Mouse (Mus musculus): ENCODE results near the gene Dok4. TPM values are rescaled to one million over a fixed set of nuclear protein-coding genes. Genes with fewer than 3 reads are reported as not detected.
"Not testable (repeated sequence)": the region's sequence is repeated elsewhere in the genome, so short reads cannot be mapped to it uniquely, and the experiment has no call there.

Dok4 gene
- polyA plus RNA-seq, 1 experiment: 20.2 TPM

DNA sequence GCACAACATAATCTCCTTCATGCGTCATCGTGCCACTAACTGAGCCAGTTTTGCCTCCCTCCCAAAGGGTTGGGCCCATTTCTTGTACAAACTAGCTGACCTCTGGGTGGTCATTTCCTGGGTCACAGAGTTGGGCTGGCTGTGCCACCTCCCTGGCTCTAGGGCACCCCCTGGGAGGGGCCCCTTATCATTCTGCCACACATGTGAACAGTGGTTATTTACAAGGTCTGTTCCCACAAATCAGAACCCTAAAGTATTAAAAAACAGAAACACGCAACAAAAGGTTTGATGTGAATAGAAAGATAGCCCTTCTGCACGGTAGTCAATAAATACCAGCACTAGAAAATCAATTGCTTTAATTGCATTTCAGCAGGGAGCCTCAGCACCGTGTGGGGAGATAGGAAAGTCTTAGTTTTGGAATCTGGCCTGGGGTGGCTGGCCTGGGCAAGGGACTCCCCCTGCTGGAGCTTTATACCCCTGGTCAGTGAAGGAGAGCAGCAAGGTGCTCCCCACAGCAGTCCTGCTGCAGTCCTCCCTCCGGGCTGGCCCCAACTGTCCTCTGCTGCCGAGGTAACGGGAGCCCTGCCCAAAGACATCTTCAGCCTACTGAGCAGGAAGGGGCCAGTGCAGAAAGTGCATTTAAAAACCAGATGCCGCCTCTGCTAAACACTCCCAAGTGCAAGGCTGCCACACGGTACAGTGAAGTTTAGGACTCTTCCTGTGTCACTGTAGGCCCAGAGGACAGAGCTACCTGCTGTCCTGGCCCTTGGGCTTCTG is 12.0 kb downstream of the Dok4 start:
- TF ChIP-seq CTCF (conservative IDR thresholded peaks at IDR 0.05; ENCODE audit: insufficient read depth, insufficient read length, low read depth, low read length): no peak
- TF ChIP-seq POLR2A (IDR thresholded peaks at IDR 0.05; ENCODE audit: low read depth, low read length): no peak
- H3K27me3 ChIP-seq (replicated peaks; ENCODE audit: control insufficient read depth, insufficient read depth, low read length): no peaks in the 10 kb centered on the region
- peaks cover 4% of the 10 kb centered on the region; the same call in 1 of the 2 replicates for H3K4me1 ChIP-seq (ENCODE audit: control insufficient read depth, insufficient read depth, low read length)
- DNase-seq: no peak
- no peak overlapping the region for H3K27ac ChIP-seq (ENCODE audit: insufficient read depth, low read depth, low read length)
- H3K4me3 ChIP-seq (ENCODE audit: insufficient read depth, low read depth, low read length): no peak overlapping the region
- H3K36me3 ChIP-seq (ENCODE audit: control insufficient read depth, insufficient read depth, low read length): peaks cover 1% of the 10 kb centered on the region; the same call in 1 of the 2 replicates
- 67% methylated on average over 10 of the region's 10 CpGs for WGBS

DNA sequence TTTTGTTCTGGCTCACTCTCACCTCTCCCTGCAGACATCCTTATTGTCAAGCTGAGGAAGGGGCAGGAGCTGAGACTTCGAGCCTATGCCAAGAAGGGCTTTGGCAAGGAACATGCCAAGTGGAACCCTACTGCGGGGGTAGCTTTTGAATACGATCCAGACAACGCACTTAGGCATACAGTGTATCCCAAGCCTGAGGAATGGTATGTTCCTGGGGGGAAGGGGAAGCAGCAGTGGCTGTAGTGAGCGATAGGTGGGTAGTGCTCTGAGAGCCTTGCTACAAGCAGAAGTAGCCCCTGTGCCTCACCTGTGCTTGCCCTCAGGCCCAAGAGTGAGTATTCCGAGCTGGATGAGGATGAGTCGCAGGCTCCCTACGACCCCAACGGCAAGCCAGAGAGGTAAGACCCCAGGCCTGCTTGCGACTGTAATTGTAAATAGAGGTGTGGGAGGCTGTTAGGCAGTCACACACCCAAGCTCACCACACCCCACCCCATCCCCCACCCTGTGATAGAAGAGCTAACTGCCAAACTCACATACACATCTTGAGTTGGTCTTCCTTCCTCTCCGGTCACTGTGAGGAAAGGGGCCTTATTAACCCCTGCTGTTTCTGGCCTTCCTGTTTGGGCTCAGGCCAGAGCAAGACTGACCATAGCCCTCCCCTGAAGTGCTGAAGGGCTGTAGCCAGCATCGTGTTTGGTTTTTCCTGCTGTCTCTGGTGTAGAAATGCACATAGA is 13.5 kb downstream of the Dok4 start:
- 76% methylated on average over 12 of the region's 12 CpGs for WGBS
- TF ChIP-seq POLR2A (IDR thresholded peaks at IDR 0.05; ENCODE audit: low read depth, low read length) (no peak), CTCF (conservative IDR thresholded peaks at IDR 0.05; ENCODE audit: insufficient read depth, insufficient read length, low read depth, low read length) (no peak)
- Histone ChIP-seq H3K4me1 (ENCODE audit: control insufficient read depth, insufficient read depth, low read length) (peaks cover 4% of the 10 kb centered on the region; the same call in 1 of the 2 replicates), H3K27me3 (replicated peaks; ENCODE audit: control insufficient read depth, insufficient read depth, low read length) (no peaks in the 10 kb centered on the region), H3K4me3 (ENCODE audit: insufficient read depth, low read depth, low read length) (no peak overlapping the region), H3K27ac (ENCODE audit: insufficient read depth, low read depth, low read length) (no peak overlapping the region), H3K36me3 (ENCODE audit: control insufficient read depth, insufficient read depth, low read length) (peaks cover 1% of the 10 kb centered on the region; the same call in 1 of the 2 replicates)
- peak; percentile 28 for DNase-seq

DNA sequence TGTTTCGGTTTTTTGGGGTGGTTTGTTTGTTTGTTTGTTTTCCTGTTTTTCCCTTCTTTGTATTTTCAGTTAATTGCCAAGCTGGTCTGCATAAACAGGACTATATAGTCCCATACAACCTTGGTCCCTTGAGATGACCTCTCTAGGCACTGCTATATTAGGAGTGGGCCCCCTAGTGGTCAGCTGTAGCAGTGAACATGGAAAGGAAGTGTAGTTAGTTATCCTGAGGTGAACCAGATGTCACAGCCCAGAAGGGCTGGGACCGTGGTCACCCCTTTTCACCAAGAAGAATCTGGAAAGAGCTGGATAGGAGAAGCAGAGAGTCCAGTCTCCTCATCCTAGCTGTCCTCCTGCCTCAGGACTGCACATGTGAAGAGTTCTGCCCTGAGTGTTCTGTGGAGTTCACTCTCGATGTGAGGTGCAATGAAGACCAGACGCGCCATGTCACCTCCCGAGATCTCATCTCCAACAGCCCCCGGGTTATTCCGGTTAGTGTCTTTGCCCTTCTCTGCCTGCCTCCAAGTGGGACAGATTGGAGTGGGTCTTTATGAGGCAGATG is 14.7 kb downstream of the Dok4 start:
- H3K36me3 ChIP-seq (ENCODE audit: control insufficient read depth, insufficient read depth, low read length): peaks cover 1% of the 10 kb centered on the region; the same call in 1 of the 2 replicates
- TF ChIP-seq CTCF (conservative IDR thresholded peaks at IDR 0.05; ENCODE audit: insufficient read depth, insufficient read length, low read depth, low read length) (peak; percentile 62), POLR2A (IDR thresholded peaks at IDR 0.05; ENCODE audit: low read depth, low read length) (no peak)
- 71% methylated on average over 8 of the region's 8 CpGs for WGBS

DNA sequence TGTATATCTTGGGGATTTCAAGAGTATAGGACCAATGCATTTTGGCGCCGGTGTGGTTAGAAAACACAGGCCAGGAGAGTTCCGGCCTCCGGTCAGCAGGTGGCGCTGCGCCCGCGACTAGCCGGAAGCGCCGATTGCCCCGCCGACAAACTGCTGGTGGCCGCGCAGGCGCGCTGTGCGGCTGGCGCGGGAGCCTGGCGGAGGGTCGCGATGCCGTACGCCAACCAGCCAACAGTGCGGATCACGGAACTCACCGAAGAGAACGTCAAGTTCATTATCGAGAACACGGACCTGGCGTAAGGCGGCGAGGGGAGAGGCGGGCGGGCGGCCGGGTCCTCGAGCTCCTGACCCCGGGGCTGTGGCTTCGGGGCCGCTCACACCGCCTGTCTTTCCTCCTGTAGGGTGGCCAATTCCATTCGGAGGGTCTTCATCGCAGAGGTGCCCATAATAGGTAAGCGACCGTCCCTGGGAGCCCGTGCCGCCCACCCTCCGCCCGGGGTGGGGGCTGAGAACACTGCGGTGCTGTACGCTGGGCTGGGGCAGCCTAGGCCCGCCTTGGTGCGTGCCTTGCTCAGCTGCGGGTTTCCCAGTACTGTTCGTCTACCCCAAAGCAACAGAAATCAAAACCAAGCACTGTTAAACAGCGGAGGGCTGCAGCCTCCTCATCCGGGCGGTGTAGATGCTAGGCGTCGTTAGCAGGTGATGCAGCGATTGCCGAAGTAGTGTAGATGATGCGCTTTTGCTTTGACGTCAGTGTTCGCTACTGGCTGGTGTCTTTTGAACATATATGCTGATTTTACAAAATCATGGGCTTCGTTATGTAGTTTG is 18.6 kb downstream of the Dok4 start, which contains the start of gene Polr2c:
Gene Polr2c, plus strand, starts transcription at position 105 of the 828 bp plus-strand sequence.
- DNase-seq: peak; percentile 93
- Histone ChIP-seq H3K27ac (ENCODE audit: insufficient read depth, low read depth, low read length) (peak within 1 kb of the TSS; percentile 62; the same call in 1 of the 2 replicates), H3K36me3 (ENCODE audit: control insufficient read depth, insufficient read depth, low read length) (peaks cover 1% of the 10 kb centered on the region; the same call in 1 of the 2 replicates), H3K4me3 (ENCODE audit: insufficient read depth, low read depth, low read length) (peak within 1 kb of the TSS; percentile 70), H3K27me3 (replicated peaks; ENCODE audit: control insufficient read depth, insufficient read depth, low read length) (no peaks in the 10 kb centered on the region), H3K4me1 (ENCODE audit: control insufficient read depth, insufficient read depth, low read length) (peaks cover 4% of the 10 kb centered on the region; the same call in 1 of the 2 replicates)
- 1% methylated on average over 66 of the region's 68 CpGs for WGBS
- TF ChIP-seq CTCF (conservative IDR thresholded peaks at IDR 0.05; ENCODE audit: insufficient read depth, insufficient read length, low read depth, low read length) (peak; percentile 77), POLR2A (IDR thresholded peaks at IDR 0.05; ENCODE audit: low read depth, low read length) (no peak)

More for the DNA sequence above, 14.7 kb downstream of the Dok4 start:
- no peak overlapping the region for H3K4me3 ChIP-seq (ENCODE audit: insufficient read depth, low read depth, low read length)
- no peak overlapping the region for H3K27ac ChIP-seq (ENCODE audit: insufficient read depth, low read depth, low read length)
- no peaks in the 10 kb centered on the region for H3K27me3 ChIP-seq (replicated peaks; ENCODE audit: control insufficient read depth, insufficient read depth, low read length)
- H3K4me1 ChIP-seq (ENCODE audit: control insufficient read depth, insufficient read depth, low read length): peaks cover 4% of the 10 kb centered on the region; the same call in 1 of the 2 replicates
- DNase-seq: peak; percentile 81

DNA sequence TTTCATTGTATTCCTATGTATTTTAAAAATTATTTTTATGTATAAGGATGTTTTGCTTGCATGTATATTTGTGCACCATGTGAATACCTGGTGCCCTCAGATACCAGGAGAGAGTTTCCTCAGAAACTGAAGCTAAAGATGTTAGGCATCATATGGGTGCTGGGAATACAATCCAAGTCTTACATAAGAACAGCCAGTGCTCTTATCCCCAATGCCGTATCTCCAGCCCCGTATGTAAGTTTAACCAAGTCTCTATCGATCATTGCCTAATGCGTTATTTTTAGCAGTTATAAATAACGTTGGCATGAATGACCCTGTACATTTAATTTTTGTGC is 19.2 kb downstream of the Dok4 start:
- no peak overlapping the region for H3K4me3 ChIP-seq (ENCODE audit: insufficient read depth, low read depth, low read length)
- 27% methylated on average over 5 of the region's 5 CpGs for WGBS
- TF ChIP-seq CTCF (conservative IDR thresholded peaks at IDR 0.05; ENCODE audit: insufficient read depth, insufficient read length, low read depth, low read length) (no peak), POLR2A (IDR thresholded peaks at IDR 0.05; ENCODE audit: low read depth, low read length) (no peak)
- DNase-seq: no peak
- H3K4me1 ChIP-seq (ENCODE audit: control insufficient read depth, insufficient read depth, low read length): peaks cover 4% of the 10 kb centered on the region; the same call in 1 of the 2 replicates
- H3K36me3 ChIP-seq (ENCODE audit: control insufficient read depth, insufficient read depth, low read length): peaks cover 1% of the 10 kb centered on the region; the same call in 1 of the 2 replicates
- no peak overlapping the region for H3K27ac ChIP-seq (ENCODE audit: insufficient read depth, low read depth, low read length)
- H3K27me3 ChIP-seq (replicated peaks; ENCODE audit: control insufficient read depth, insufficient read depth, low read length): no peaks in the 10 kb centered on the region

DNA sequence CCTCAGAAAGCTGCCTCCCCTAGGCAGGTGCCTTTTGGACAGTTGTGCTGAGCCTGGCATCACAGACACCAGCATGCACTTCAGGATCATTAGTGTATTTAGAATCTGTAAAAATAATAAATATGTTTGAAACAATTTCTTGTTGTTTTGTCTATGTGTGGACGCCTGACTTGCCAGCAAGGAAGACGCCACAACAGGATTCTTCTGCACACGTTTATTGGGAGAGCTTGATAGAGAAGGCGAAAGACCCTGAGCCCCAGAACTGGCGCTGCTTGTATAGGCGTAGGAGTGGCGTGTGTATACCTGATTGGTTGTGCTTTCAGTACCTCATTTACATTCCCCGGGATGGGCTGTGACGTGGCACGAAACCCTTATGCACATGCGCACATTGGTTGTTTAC is 21.4 kb downstream of the Dok4 start:
- H3K4me1 ChIP-seq (ENCODE audit: control insufficient read depth, insufficient read depth, low read length); DNase-seq; H3K27ac ChIP-seq (ENCODE audit: insufficient read depth, low read depth, low read length); H3K4me3 ChIP-seq (ENCODE audit: insufficient read depth, low read depth, low read length); H3K27me3 ChIP-seq (replicated peaks; ENCODE audit: control insufficient read depth, insufficient read depth, low read length); H3K36me3 ChIP-seq (ENCODE audit: control insufficient read depth, insufficient read depth, low read length): not testable (repeated sequence)
- WGBS: 93% methylated on average over 11 of the region's 11 CpGs
